Mouse (Mus musculus): ENCODE data around the gene Gstp2.

GRCm38 (mm10) chr19:4032668-4033067 lies 13.2 kb downstream of the Gstp2 start:
- TF ChIP-seq CTCF (IDR thresholded peaks at IDR 0.05; ENCODE audit: low read depth) (no peak), EP300 (IDR thresholded peaks at IDR 0.05; ENCODE audit: low read depth) (no peak)

Measured in liver, postnatal 0 days (tissue).